Mouse (Mus musculus): Measurements from ENCODE around the gene Ly86. TPM values are rescaled to one million over a fixed set of nuclear protein-coding genes. Genes with fewer than 3 reads are reported as not detected.

Ly86 gene
- polyA plus RNA-seq, 1 experiment from 2014 or later, result 7.7 TPM

GRCm38 (mm10) chr13:37446699-37447258, 101.8 kb downstream of the Ly86 start:
- H3K27me3 ChIP-seq (replicated peaks), result no peaks in the 10 kb centered on the region
- peaks cover 14% of the 10 kb centered on the region for H3K4me1 ChIP-seq
- no peak overlapping the region for H3K27ac ChIP-seq (replicated peaks)
- H3K9ac ChIP-seq, result no peak overlapping the region
- no peak for ATAC-seq (ENCODE audit: extremely low read depth, insufficient number of reproducible peaks, low FRiP score, low TSS enrichment)
- 79% methylated on average over 16 of the region's 16 CpGs for WGBS
- no peaks in the 10 kb centered on the region for H3K36me3 ChIP-seq
- H3K4me2 ChIP-seq, result no peak overlapping the region
- H3K9me3 ChIP-seq, result no peaks in the 10 kb centered on the region
- no peak overlapping the region for H3K4me3 ChIP-seq

- 83% methylated on average over 5 of the region's 5 CpGs for WGBS
Measured at GRCm38 (mm10) chr13:37451021-37451420, 106.0 kb downstream of the Ly86 start.

GRCm38 (mm10) chr13:37451471-37451870, 106.5 kb downstream of the Ly86 start:
- H3K9me3 ChIP-seq, result no peaks in the 10 kb centered on the region
- H3K27ac ChIP-seq (replicated peaks), result peak overlapping the region; percentile 63
- H3K4me3 ChIP-seq, result no peak overlapping the region
- no peak for ATAC-seq (ENCODE audit: extremely low read depth, insufficient number of reproducible peaks, low FRiP score, low TSS enrichment)
- no peaks in the 10 kb centered on the region for H3K27me3 ChIP-seq (replicated peaks)
- no peak overlapping the region for H3K9ac ChIP-seq
- H3K4me1 ChIP-seq, result peaks cover 48% of the 10 kb centered on the region
- 55% methylated on average over 3 of the region's 3 CpGs for WGBS
- H3K4me2 ChIP-seq, result no peak overlapping the region; the same call in 1 of the 2 replicates
- no peaks in the 10 kb centered on the region for H3K36me3 ChIP-seq

More at GRCm38 (mm10) chr13:37451021-37451420, 106.0 kb downstream of the Ly86 start:
- H3K36me3 ChIP-seq, result no peaks in the 10 kb centered on the region
- H3K9me3 ChIP-seq, result no peaks in the 10 kb centered on the region
- no peak overlapping the region for H3K9ac ChIP-seq
- ATAC-seq (ENCODE audit: extremely low read depth, insufficient number of reproducible peaks, low FRiP score, low TSS enrichment), result no peak
- H3K4me2 ChIP-seq, result no peak overlapping the region
- H3K4me1 ChIP-seq, result peaks cover 43% of the 10 kb centered on the region
- H3K27me3 ChIP-seq (replicated peaks), result no peaks in the 10 kb centered on the region
- no peak overlapping the region for H3K4me3 ChIP-seq
- H3K27ac ChIP-seq (replicated peaks), result peak overlapping the region; percentile 63

GRCm38 (mm10) chr13:37452022-37452941, 107.3 kb downstream of the Ly86 start:
- peak overlapping the region; percentile 68 for H3K9ac ChIP-seq
- H3K27me3 ChIP-seq (replicated peaks), result no peaks in the 10 kb centered on the region
- H3K9me3 ChIP-seq, result no peaks in the 10 kb centered on the region
- peak overlapping the region; percentile 51 for H3K4me3 ChIP-seq
- peaks cover 56% of the 10 kb centered on the region for H3K4me1 ChIP-seq
- peak; percentile 44 for ATAC-seq (ENCODE audit: extremely low read depth, insufficient number of reproducible peaks, low FRiP score, low TSS enrichment)
- H3K36me3 ChIP-seq, result no peaks in the 10 kb centered on the region
- H3K27ac ChIP-seq (replicated peaks), result peak overlapping the region; percentile 77
- 3% methylated on average over 22 of the region's 22 CpGs for WGBS
- peak overlapping the region; percentile 80 for H3K4me2 ChIP-seq

GRCm38 (mm10) chr13:37453203-37453602, 108.2 kb downstream of the Ly86 start:
- no peak for ATAC-seq (ENCODE audit: extremely low read depth, insufficient number of reproducible peaks, low FRiP score, low TSS enrichment)
- WGBS, result 2% methylated on average over 13 of the region's 13 CpGs
- H3K27ac ChIP-seq (replicated peaks), result peak overlapping the region; percentile 55
- H3K4me2 ChIP-seq, result peak overlapping the region; percentile 80
- peak overlapping the region; percentile 68 for H3K9ac ChIP-seq
- H3K36me3 ChIP-seq, result no peaks in the 10 kb centered on the region
- no peaks in the 10 kb centered on the region for H3K27me3 ChIP-seq (replicated peaks)
- H3K9me3 ChIP-seq, result no peaks in the 10 kb centered on the region
- H3K4me1 ChIP-seq, result peaks cover 61% of the 10 kb centered on the region
- peak overlapping the region; percentile 51 for H3K4me3 ChIP-seq

- Histone ChIP-seq H3K4me2 (no peak overlapping the region), H3K4me3 (no peak overlapping the region), H3K4me1 (peaks cover 64% of the 10 kb centered on the region), H3K9ac (no peak overlapping the region), H3K27ac (replicated peaks) (0 out of 2 replicates have a peak overlapping the region, but pooled peaks have one; percentile 24), H3K36me3 (no peaks in the 10 kb centered on the region), H3K9me3 (no peaks in the 10 kb centered on the region), H3K27me3 (replicated peaks) (no peaks in the 10 kb centered on the region)
- WGBS, result 40% methylated on average over 6 of the region's 6 CpGs
- no peak for ATAC-seq (ENCODE audit: extremely low read depth, insufficient number of reproducible peaks, low FRiP score, low TSS enrichment)
Measured at GRCm38 (mm10) chr13:37454356-37454755, 109.3 kb downstream of the Ly86 start.

- no peak overlapping the region; the same call in 1 of the 2 replicates for H3K27ac ChIP-seq (replicated peaks)
- 54% methylated on average over 3 of the region's 3 CpGs for WGBS
Measured at GRCm38 (mm10) chr13:37455561-37455960, 110.6 kb downstream of the Ly86 start.

GRCm38 (mm10) chr13:37457007-37457827, 112.2 kb downstream of the Ly86 start:
- Histone ChIP-seq H3K27ac (replicated peaks) (peak overlapping the region; percentile 85), H3K4me2 (peak overlapping the region; percentile 4; the same call in 1 of the 2 replicates), H3K9me3 (no peaks in the 10 kb centered on the region), H3K27me3 (replicated peaks) (no peaks in the 10 kb centered on the region), H3K4me3 (no peak overlapping the region), H3K4me1 (peaks cover 83% of the 10 kb centered on the region), H3K9ac (no peak overlapping the region), H3K36me3 (no peaks in the 10 kb centered on the region)
- peak; percentile 64; the same call in 1 of the 2 replicates for ATAC-seq (ENCODE audit: extremely low read depth, insufficient number of reproducible peaks, low FRiP score, low TSS enrichment)
- 40% methylated on average over 11 of the region's 11 CpGs for whole genome bisulfite sequencing

More at GRCm38 (mm10) chr13:37455561-37455960, 110.6 kb downstream of the Ly86 start:
- Histone ChIP-seq H3K4me2 (no peak overlapping the region), H3K9ac (0 out of 2 replicates have a peak overlapping the region, but pooled peaks have one; percentile 19), H3K4me1 (peaks cover 74% of the 10 kb centered on the region), H3K36me3 (no peaks in the 10 kb centered on the region), H3K9me3 (no peaks in the 10 kb centered on the region), H3K4me3 (no peak overlapping the region), H3K27me3 (replicated peaks) (no peaks in the 10 kb centered on the region)
- no peak for ATAC-seq (ENCODE audit: extremely low read depth, insufficient number of reproducible peaks, low FRiP score, low TSS enrichment)

- H3K27ac ChIP-seq (replicated peaks), result no peak overlapping the region
- 74% methylated on average over 5 of the region's 5 CpGs for WGBS
Measured at GRCm38 (mm10) chr13:37458557-37458956, 113.5 kb downstream of the Ly86 start.

GRCm38 (mm10) chr13:37459022-37459421, 114.0 kb downstream of the Ly86 start:
- no peaks in the 10 kb centered on the region for H3K36me3 ChIP-seq
- H3K27me3 ChIP-seq (replicated peaks), result no peaks in the 10 kb centered on the region
- no peak overlapping the region for H3K27ac ChIP-seq (replicated peaks)
- H3K9me3 ChIP-seq, result no peaks in the 10 kb centered on the region
- ATAC-seq (ENCODE audit: extremely low read depth, insufficient number of reproducible peaks, low FRiP score, low TSS enrichment), result no peak
- H3K4me1 ChIP-seq, result peaks cover 72% of the 10 kb centered on the region
- H3K4me3 ChIP-seq, result no peak overlapping the region
- H3K4me2 ChIP-seq, result no peak overlapping the region
- 72% methylated on average over 10 of the region's 10 CpGs for WGBS
- no peak overlapping the region for H3K9ac ChIP-seq

More at GRCm38 (mm10) chr13:37458557-37458956, 113.5 kb downstream of the Ly86 start:
- no peak for ATAC-seq (ENCODE audit: extremely low read depth, insufficient number of reproducible peaks, low FRiP score, low TSS enrichment)
- no peaks in the 10 kb centered on the region for H3K27me3 ChIP-seq (replicated peaks)
- H3K4me1 ChIP-seq, result peaks cover 77% of the 10 kb centered on the region
- no peaks in the 10 kb centered on the region for H3K36me3 ChIP-seq
- H3K9ac ChIP-seq, result no peak overlapping the region
- no peaks in the 10 kb centered on the region for H3K9me3 ChIP-seq
- no peak overlapping the region for H3K4me2 ChIP-seq
- H3K4me3 ChIP-seq, result no peak overlapping the region
